Mouse (Mus musculus) WW6 (cell line): ENCODE measurements around the gene Pdxp.

Experiments used
- DNase-seq: peaks from one replicate; pipeline ENCODE4 v3.0.0-alpha.2; 2013; ENCODE audit warnings: low read depth, low spot score

Pdxp gene

DNA sequence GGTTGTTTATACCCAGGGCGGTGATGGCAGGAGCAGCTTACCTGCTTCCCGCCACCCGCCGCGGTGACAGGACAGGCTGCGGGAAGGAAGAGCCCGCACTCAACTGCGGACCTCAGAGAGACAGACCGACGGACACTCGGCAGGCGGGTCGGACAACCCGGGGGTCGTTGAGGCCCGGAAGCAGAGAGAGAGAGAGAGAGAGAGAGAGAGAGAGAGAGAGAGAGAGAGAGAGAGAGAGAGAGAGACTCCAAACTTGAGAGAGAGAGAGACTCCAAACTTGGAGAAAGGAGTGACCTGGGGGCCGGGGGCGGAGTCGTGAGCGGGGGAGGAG is 14.3 kb upstream of the Pdxp start, which contains the start of gene Gm49510:
Gene Gm49510, plus strand, starts transcription at position 259 of the 331 bp plus-strand sequence.
- no peak for DNase-seq

DNA sequence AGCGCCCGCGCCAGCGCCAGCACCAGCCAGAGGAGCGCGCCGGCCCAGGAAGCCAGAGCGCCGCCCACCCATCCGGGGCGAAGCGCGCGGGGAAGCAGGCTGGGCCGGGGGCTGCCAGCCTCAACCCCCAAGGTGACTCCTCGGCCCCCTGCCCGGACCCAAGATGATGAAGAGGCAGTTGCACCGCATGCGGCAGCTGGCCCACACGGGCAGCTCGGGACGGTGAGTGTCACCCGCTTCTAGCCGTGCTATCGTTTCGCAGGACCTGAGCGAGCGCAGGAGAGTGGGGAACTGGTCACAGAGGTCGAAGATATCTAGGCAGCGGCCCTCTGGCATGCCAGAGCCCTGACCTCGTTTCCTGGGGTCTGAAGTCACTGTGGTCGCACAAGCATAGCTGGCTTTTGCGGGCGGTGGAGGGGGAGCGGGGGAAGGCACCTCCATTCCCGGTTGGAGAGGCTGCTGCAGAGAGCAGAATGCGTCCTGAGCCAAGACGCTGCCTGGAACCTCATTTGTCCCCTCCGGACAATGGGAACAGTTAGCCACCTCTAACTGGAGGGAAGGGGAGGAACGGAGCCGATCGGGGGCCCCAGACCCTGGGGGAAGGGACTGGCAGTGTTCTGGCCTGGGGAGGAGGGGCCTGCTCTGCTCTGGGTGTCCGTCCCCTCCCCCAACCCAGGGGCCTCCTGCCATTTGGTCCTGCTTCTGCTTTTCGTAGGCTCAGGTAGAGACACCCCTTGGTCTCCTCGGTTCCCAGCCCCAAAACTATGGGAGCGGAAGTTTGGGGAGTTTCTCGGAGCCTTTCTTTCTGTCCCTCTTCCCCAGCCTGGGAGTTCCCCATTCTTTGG is 13.8 kb upstream of the Pdxp start, which contains the start of gene Sh3bp1:
Gene Sh3bp1, plus strand, starts transcription at position 29 of the 845 bp plus-strand sequence.
- DNase-seq, result no peak

DNA sequence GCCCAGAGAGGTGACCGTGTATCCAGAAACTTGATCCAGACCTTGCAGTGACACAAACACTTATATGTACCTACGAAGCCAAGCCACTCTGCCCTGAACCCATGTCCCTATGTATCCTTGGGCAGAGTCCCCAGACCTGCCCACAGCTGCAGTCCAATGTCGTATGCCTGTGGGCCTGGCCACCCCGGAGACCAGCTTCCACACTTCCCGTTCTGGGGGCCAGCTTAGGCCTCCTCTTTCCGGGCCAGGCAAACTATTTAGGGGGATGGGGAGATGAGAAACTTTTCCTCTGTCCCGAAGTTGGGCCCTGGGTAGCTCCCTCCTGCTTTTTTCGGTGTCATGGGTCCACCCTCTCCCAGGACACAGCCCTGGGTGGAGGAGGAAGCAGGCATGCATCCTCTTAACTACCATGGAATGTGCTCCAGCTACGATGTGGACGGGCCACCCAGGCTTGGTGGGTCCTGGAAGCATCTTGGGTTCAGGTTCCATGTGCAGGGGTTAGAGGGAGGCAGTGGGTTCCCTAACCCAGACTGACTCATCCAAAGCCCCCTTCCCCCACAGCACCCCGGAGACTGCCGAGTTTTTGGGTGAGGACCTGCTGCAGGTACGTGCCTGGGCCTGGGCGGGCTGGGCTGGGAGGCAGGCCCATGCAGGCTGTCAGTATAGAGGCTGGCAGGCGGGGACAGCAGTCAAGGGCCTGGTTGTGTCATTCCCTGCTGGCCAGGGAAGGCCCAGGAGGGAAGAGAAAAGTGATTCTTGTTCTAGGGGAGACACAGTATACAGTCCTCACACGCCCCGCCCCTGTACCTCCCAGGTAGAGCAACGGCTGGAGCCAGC is 12.9 kb upstream of the Pdxp start:
- DNase-seq, result no peak

DNA sequence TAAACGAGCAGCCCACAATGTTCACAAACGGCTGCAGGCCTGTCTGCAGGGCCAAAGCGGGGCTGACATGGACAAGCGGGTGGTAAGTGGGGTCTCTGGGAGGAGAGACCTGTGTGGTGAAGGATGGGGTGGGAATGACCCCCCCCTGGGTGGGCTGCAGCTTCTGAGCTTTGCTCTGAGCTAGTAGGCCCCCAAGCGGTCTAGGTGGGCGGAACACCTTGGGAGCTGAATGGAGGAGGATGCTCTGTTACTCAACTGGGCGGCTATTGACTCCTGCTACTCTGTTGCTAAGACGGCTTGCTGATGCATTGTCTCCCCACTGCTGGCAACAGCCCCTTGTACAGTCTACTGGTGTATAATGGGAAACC is 12.3 kb upstream of the Pdxp start:
- no peak for DNase-seq

DNA sequence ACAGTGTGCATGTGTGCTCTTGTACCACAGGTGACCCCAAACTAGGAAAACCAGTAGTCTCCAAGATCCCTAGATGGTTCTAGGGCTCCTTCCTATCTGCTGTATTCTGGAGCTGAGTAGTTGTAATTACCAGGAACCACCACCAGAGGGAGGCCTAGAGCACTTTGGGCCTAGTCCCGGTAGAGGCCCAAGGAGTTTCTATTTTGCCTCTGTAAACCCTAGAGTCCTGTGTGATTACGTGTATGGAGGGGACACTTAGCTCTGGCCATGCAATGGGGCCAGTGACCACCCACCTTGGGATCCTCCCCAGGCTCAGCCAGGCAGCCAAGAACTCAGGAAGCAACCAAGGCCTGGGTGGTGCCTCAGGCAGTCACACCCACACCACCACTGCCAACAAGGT is 10.5 kb upstream of the Pdxp start:
- DNase-seq, result no peak

DNA sequence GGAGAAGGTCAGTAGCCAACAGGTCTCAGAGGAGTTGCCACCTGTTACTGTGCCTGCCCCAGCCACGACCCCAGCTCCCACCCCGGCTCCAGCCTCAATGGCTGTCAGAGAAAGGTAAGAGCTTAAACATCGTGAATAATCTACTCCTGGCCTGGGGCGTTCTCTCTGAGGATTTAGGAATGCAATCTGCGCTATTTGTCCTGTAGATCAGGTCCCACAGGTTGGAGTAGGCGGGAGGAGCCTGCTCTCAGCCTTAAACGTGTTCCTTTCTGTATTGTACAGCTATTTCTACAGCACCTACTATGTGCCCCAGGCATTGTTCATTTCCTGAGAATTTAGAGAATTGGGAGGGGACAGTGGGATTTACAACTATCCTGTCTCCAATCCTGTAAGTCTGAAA is 5.3 kb upstream of the Pdxp start:
- DNase-seq, result no peak

DNA sequence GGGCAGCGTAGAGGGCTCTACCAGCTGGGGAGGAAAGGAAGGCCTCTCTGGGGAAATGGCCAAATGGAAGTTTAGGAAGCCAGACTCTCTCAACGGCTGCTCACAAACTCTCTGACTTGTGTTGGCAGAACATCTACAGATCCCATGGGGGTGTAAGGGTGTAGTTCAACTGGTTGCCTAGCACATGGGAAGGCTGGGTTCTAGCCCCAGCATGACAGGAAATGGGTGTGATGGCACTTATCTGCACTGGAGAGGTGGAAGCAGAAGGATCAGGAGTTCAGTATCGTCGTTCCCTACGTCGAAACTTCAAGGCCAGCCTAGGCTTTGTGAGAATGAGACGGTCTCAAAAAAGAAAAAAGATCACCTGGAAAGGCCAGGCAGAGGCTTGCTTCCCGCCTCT is 4.7 kb upstream of the Pdxp start:
- DNase-seq, result no peak

DNA sequence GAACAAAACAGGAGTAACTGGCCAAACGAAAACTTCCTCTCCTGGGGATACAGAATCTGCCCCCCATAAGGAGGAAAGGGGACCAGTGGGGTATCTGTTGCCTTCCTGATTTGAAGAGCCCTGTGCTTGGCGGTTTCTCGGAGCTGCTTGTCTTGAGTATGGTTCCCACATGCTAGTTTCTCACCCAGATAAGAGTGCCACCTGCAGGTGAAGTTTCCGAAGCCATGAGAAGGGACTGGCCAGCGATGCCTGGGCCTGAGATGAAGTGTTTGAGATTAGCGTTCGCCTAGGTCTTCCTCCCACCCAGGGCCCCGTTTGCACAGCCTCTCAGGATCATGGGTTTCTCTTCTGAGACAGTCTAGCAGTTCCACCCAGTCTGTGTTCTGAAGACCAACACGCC is 1.7 kb upstream of the Pdxp start:
- DNase-seq, result no peak

DNA sequence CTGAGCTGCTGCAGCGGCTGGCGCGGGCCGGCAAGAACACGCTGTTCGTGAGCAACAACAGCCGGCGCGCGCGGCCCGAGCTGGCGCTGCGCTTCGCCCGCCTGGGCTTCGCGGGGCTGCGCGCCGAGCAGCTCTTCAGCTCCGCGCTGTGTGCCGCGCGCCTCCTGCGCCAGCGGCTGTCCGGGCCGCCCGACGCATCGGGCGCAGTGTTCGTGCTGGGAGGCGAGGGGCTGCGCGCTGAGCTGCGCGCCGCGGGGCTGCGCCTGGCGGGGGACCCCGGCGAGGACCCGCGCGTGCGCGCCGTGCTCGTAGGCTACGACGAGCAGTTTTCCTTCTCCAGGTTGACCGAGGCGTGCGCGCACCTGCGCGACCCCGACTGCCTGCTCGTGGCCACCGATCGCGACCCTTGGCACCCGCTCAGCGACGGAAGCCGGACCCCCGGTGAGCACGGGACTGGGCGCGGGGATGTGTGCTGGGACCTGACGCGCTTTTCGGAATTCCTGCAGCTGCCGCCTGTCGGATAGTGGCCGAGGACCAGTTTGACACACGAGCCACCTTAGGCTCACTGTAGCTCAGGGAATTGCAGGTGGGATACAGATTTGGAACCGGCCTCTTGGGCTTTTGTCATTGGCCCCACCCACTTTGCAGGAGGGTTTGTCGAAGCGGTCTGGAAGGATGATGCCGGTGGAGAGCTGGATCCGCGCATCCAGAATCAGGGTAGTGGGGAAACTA is 538 bp downstream of the Pdxp start:
- no peak for DNase-seq

DNA sequence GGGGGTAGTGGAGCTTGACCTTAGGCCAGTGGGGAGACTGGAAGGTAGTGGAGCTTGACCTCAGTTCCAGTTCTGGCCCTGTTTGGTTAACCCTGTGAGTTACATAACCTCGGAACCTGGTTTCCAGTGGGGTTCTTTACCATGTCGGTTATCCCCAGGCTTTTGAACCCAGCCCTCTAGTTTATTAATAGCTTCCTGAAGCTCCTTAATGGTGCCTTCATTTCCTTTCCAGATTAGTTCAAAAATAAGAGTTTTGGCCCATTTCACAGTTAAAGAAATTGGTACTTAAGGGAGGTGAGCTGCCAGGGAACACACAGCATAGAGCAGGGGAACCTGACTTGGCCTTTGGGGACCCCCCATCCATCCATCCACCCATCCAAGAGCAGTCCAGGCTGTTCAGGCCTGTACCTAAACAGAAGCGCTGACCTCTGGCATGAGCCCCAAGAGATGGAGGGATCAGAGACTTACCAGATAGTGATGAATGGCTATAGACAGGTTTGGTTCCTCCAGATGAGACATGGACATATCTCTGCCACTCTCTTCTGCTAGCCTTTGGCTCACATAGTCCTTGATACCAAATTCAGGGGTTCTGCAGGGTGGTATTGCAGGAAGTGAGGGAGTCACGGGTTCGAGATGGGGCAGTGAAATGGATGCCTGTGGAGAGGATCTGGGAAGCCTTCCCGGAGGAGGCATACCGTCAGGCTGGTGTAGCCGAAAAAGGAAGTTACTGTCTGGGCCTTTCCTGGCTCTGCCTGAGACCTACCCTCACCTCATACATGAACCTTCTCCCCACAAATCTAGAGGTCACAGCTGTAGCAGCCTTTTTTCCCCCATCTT is 1.3 kb downstream of the Pdxp start:
- DNase-seq, result no peak

DNA sequence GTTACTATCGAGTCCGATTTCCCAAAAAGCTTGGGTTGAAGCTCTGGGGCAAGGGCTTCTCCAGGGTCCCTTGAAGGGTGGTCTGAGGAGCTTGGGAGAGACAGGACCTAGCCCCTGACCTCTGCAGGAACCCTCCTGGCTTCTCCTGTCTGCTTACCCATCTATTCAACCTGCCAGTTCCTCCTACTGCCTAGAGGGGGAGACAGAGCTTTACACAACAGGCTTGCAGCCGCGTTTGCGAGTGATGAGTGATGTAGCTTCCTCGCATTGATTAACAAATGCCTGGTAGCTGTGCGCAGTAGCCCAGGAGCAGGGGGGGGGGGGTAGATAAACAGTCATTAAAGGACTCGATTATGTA is 1.9 kb downstream of the Pdxp start:
- DNase-seq, result no peak

DNA sequence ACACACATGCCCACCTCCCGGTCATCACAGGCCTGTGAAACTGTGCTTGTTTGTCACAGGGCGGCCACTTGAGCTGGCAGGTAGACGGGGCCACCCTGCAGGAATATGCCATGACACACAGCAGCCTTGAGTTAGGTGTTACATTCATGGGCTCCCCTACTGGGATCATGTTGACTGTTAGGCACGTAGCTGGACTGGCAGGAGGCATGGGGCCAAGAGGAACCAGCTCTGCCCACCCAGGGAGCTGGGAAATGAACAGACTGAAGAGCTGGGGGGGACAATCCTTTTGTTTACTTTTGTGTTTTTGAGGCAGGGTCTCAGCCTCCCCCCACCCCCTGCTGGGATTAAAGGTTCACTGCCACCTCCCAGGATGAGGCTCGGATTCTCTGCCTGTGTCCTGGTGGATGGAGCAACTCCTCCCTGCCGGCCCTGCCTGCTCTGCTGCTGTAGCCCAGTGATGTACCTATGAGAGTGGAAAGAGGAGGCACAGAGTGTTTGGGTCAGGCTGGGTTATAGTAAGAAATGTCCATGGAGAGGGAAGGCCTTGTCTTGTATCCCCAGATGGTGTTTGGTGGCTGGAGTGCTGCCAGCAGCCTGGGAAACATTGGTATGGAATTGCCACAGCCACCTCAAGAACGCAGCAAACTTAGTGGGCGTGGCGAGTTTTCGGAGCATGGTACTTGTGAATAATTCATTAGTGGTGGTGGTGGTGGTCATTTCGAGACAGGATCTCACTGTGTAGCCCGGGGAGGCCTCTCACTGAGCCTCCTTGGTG is 2.5 kb downstream of the Pdxp start:
- DNase-seq, result no peak

DNA sequence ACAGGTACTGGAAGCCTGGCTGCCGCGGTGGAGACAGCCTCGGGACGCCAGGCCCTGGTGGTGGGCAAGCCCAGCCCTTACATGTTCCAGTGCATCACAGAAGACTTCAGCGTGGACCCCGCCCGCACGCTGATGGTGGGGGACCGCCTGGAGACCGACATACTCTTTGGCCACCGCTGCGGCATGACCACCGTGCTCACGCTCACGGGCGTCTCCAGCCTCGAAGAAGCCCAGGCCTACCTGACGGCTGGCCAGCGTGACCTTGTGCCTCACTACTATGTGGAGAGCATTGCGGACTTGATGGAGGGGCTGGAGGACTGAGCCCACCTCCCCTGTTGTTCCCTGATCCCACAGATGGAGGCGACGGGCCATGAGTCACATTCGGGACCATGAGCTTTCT is 4.4 kb downstream of the Pdxp start:
- no peak for DNase-seq

DNA sequence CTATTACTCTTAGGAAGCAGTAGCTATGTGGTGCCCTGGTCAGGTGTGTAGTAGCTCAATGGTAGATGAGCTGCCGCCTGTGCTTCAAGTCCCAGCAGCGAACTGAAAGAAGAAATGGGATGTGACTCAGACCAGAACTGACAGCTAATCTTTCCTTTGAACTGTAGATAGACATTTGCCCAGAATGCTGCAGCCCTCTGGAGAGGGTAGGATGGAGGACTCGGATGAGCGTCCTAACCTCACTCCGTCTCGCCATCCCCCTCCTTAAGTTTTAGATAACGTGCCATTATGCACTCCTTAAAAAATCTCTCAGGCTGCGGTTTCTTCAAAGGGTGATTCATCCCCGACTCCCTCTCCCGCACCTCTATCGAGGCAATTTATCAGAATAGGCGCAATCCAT is 6.2 kb downstream of the Pdxp start:
- no peak for DNase-seq

DNA sequence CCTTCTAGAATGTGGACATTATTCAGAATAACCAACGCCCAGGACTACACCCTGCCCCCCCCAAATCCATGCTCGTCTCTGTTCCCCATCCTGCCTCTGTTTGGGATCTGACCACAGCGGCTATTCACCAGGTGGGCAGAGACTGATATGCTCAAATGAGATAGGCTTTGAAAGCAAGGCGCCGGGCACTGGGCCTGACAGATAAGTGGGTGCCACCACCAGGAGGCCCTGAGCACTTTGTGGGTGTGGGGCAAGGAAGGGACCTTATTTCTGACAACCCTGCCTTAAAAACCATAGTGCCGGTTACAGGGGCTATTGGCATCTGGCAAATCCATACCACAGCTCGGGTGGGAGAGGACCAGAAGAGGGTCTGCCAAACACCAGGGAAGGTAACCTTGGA is 9.0 kb downstream of the Pdxp start:
- no peak for DNase-seq

DNA sequence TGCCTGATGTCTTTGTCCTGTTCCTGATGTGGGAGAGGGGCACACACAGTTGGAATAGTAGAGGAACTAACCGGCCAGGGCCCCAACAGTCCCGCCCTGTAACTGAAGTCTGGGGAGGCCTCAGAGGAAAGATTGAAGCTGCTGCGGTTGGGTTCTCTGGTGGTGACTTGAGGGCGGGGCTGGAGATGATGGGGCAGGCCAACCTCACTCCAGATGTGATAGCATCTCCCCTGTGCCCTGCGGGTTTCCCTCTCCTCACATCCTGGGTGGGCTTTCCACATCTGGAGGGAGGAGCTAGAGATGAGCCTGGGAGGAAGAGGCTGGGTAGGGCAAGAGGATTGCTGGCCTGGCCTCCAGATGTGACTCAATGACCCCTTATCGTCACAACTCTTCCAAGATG is 9.9 kb downstream of the Pdxp start:
- DNase-seq, result no peak

DNA sequence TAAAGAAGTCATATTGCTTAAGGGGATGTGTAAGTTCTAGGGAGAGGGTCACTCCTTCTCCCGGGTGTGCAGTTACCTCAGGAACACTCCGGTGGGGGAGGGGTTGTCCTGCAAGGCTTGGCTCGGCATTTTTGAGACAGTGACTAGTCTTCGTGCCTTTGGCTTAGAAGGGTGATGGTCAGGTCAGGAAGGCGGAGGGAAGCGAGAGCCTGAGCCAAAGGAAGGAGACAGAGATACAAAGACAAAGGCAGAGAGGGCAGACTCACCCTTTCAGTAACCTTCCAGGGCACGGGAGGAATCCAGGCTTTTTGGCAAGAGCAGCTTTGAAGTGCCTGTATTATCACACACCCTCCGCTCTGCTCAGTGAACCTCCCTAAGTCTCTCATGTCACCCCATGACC is 11.4 kb downstream of the Pdxp start:
- DNase-seq, result no peak

DNA sequence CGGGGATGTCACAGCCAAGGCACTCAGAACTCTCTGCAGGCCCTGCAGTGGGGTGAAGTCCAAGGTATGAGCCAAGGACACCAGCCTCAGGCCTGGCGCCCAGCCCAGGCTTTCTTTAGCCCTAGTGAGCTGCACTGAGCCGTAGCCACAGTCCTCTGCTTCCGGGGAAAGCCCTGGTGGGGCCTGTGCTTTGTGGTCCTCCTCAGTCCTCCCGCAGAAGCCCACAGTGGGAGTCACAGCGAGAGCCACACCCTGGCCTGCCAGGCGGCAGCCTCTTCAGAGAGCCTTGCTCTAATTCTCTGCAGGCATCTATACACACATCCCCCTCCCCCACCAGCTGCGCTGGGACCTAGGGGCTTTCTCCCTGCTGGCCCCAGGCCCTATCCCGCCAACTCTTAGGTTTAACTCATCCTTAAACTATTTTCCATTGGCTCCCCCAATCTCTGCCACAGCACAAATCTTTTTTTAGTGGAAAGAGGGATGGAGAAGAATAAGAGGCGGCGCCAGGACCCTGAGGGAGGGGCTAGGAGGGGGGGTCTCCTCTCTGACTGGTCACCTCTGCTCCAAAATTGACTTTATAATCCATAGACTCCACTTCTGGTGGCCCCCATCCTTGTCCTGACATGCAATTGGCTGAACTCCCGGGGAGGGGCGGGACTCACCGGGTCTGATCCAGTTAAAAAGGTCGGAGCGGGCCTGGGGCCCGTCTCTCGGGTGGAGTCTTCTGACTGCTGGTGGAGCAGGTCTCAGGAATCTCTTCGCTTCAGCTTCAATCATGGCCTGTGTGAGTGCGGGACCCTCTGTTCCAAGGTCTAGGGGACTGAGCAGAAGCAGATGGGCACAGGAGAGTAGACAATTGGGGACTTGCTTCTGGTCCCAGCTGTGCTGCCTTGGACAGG is 12.6 kb downstream of the Pdxp start, which contains the start of gene Lgals1:
Gene Lgals1, plus strand, starts transcription at position 705 of the 899 bp plus-strand sequence.
- no peak for DNase-seq

DNA sequence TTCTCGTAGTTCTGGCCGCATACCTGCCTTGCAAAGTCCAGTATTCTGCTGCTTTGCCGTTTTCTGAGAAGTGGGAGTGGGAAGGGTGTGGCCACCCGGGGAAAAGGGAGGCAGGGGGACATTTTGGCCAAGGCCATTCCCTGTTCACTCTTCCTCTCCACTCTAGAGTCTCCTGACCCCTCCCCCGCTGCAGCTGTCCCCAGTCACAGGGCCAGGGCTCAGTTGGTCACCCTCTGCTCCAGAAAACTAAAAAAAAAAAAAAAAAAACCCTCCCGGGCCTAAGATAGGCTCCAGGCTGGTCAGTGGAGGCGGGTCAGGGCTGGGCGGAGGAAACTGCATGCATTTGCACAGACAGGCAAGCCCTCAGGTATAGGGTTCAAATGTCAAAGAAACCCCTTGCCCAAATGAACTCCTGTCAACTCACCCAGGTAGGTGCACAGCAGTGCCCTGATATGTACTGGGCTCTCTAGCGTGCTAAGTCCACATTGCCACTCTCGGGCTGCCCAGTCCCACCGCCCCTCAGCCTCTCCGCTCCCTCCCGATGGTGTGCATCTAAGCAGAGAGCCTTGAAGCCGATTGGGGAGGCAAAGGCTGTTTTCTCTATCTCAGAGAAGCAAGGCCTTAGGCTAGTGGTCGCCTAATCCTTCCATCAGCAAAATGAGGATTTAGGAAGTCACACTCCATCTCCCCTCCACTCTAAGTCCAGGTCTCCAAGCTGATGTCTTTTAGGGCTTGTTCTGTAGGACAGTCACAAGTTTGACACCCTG is 13.5 kb downstream of the Pdxp start:
- no peak for DNase-seq
